Comparison of ENCODE assay signal across 7 mouse cellular contexts in genomic region chr1:82358871-82359647, GRCm38 (mm10). TPM values are rescaled to one million over a fixed set of nuclear protein-coding genes. Genes with fewer than 3 reads are reported as not detected.
DNase-seq lines count a peak whose midpoint lies in the region; ATAC-seq lines count a peak whose summit lies in the region.

No protein-coding gene starts in this region.

- H3K36me3 ChIP-seq in hindbrain, embryonic 16.5 days (ENCODE audit: control insufficient read depth, insufficient read depth, low read length) = no peaks in the 10 kb centered on the region
- 0 out of 2 replicates have a peak, but pooled peaks cover 3% of the 10 kb centered on the region for H3K36me3 ChIP-seq in liver, embryonic 13.5 days

- peak overlapping the region; percentile 50 for H3K9ac ChIP-seq in hindbrain, embryonic 16.5 days (ENCODE audit: low read depth, low read length)
- H3K9ac ChIP-seq in liver, embryonic 13.5 days = no peak overlapping the region

- WGBS in hindbrain, embryonic 16.5 days = 52% methylated on average over 20 of the region's 20 CpGs
- 64% methylated on average over 20 of the region's 20 CpGs for WGBS in liver, embryonic 13.5 days (ENCODE audit: insufficient replicate concordance)

- ATAC-seq in hindbrain, embryonic 16.5 days = peak; percentile 81
- ATAC-seq in liver, embryonic 13.5 days (ENCODE audit: low read depth) = peak; percentile 29; the same call in 1 of the 2 replicates

- H3K27me3 ChIP-seq in hindbrain, embryonic 16.5 days (replicated peaks; ENCODE audit: control insufficient read depth, insufficient read depth, low read length) = no peaks in the 10 kb centered on the region
- no peaks in the 10 kb centered on the region for H3K27me3 ChIP-seq in liver, embryonic 13.5 days

- H3K4me2 ChIP-seq in hindbrain, embryonic 16.5 days (ENCODE audit: low read length) = peak overlapping the region; percentile 48
- H3K4me2 ChIP-seq in liver, embryonic 13.5 days = peak overlapping the region; percentile 12; the same call in 1 of the 2 replicates

- DNase-seq in ovary, postnatal 14 days (ENCODE audit: low spot score) = peak; percentile 5
- no peak for DNase-seq in ovary, adult 18-20 months (ENCODE audit: low spot score)
- peak; percentile 26 to 39 for DNase-seq in heart, adult 18-20 months
- no peak for DNase-seq in liver, embryonic 13.5 days
- DNase-seq in adipocyte (ENCODE audit: low spot score) = no peak
- no peak for DNase-seq in thymus, postnatal 0 days (ENCODE audit: low spot score)

- H3K27ac ChIP-seq in hindbrain, embryonic 16.5 days (ENCODE audit: low read depth, low read length) = 0 out of 2 replicates have a peak overlapping the region, but pooled peaks have one; percentile 7
- H3K27ac ChIP-seq in liver, embryonic 13.5 days = no peak overlapping the region

- H3K4me3 ChIP-seq in hindbrain, embryonic 16.5 days (ENCODE audit: low read length) = 0 out of 2 replicates have a peak overlapping the region, but pooled peaks have one; percentile 11
- no peak overlapping the region for H3K4me3 ChIP-seq in liver, embryonic 13.5 days (replicated peaks)

- no peaks in the 10 kb centered on the region for H3K9me3 ChIP-seq in hindbrain, embryonic 16.5 days (ENCODE audit: control insufficient read depth, low read length)
- no peaks in the 10 kb centered on the region for H3K9me3 ChIP-seq in liver, embryonic 13.5 days (replicated peaks)

- H3K4me1 ChIP-seq in hindbrain, embryonic 16.5 days (ENCODE audit: control insufficient read depth, insufficient read depth, low read depth, low read length) = 0 out of 2 replicates have a peak, but pooled peaks cover 5% of the 10 kb centered on the region
- peaks cover 31% of the 10 kb centered on the region for H3K4me1 ChIP-seq in liver, embryonic 13.5 days (replicated peaks)

RNA-seq across cellular contexts. Expression of gene Rhbdd1, which starts 42.8 kb away (rescaled TPM):
- total RNA-seq in heart, adult 18-20 months (2021) = 10 to 100 TPM in 1 of 2 experiments, 1 to 10 TPM in 1; 9.0 to 11.9 TPM
- polyA plus RNA-seq in hindbrain, embryonic 16.5 days (2015; fragmentation: Nextera tagmentation; extraction: Ambion mirVana) = 3.8 and 4.5 TPM in 2 replicates
- 8.6 and 10.3 TPM in 2 replicates for polyA plus RNA-seq in liver, embryonic 13.5 days (2015; fragmentation: Nextera tagmentation; extraction: Ambion mirVana)
- polyA plus RNA-seq in thymus, postnatal 0 days (2015; fragmentation: Nextera tagmentation; extraction: Ambion mirVana) = 7.2 and 7.6 TPM in 2 replicates

Comparison
In these comparisons a context has a peak if more than half of its experiments do, and no peak if none do; other contexts are left out.
1. DNase-seq: peak in ovary, postnatal 14 days (single experiment) and heart, adult 18-20 months (2 of 2); none in ovary, adult 18-20 months (single experiment), liver, embryonic 13.5 days (single experiment), adipocyte (single experiment) and thymus, postnatal 0 days (single experiment).